Mouse (Mus musculus): Measurements from ENCODE around the gene Hdac4. TPM values are rescaled to one million over a fixed set of nuclear protein-coding genes. Genes with fewer than 3 reads are reported as not detected.

Gene Hdac4
- polyA plus RNA-seq, 1 experiment from 2014 or later: 27.6 TPM

- no peak for ATAC-seq
- 79% methylated on average over 3 of the region's 3 CpGs for WGBS
- H3K9me3 ChIP-seq (ENCODE audit: control insufficient read depth, low read length): no peaks in the 10 kb centered on the region
- no peaks in the 10 kb centered on the region for H3K27me3 ChIP-seq (replicated peaks; ENCODE audit: control insufficient read depth, insufficient read depth, low read length)
- no peak overlapping the region for H3K4me3 ChIP-seq (ENCODE audit: low read length)
- no peak overlapping the region for H3K27ac ChIP-seq (ENCODE audit: low read depth, low read length)
- no peak overlapping the region for H3K9ac ChIP-seq (ENCODE audit: low read depth, low read length)
- peaks cover 3% of the 10 kb centered on the region; the same call in 1 of the 2 replicates for H3K4me1 ChIP-seq (ENCODE audit: control insufficient read depth, insufficient read depth, low read depth, low read length)
- H3K36me3 ChIP-seq (ENCODE audit: control insufficient read depth, insufficient read depth, low read length): no peaks in the 10 kb centered on the region
- no peak overlapping the region for H3K4me2 ChIP-seq (ENCODE audit: low read length)
Measured at GRCm38 (mm10) chr1:92023906-92024305, 171.6 kb downstream of the Hdac4 start.

- no peak overlapping the region for H3K9ac ChIP-seq (ENCODE audit: low read depth, low read length)
- H3K4me3 ChIP-seq (ENCODE audit: low read length): no peak overlapping the region
- H3K36me3 ChIP-seq (ENCODE audit: control insufficient read depth, insufficient read depth, low read length): no peaks in the 10 kb centered on the region
- H3K27me3 ChIP-seq (replicated peaks; ENCODE audit: control insufficient read depth, insufficient read depth, low read length): no peaks in the 10 kb centered on the region
- H3K9me3 ChIP-seq (ENCODE audit: control insufficient read depth, low read length): no peaks in the 10 kb centered on the region
- ATAC-seq: no peak
- WGBS: 51% methylated on average over 4 of the region's 4 CpGs
- H3K4me1 ChIP-seq (ENCODE audit: control insufficient read depth, insufficient read depth, low read depth, low read length): peaks cover 3% of the 10 kb centered on the region; the same call in 1 of the 2 replicates
- no peak overlapping the region for H3K27ac ChIP-seq (ENCODE audit: low read depth, low read length)
- H3K4me2 ChIP-seq (ENCODE audit: low read length): no peak overlapping the region
Measured at GRCm38 (mm10) chr1:92022009-92022408, 173.5 kb downstream of the Hdac4 start.

- no peak overlapping the region for H3K4me2 ChIP-seq (ENCODE audit: low read length)
- H3K36me3 ChIP-seq (ENCODE audit: control insufficient read depth, insufficient read depth, low read length): peaks cover 3% of the 10 kb centered on the region; the same call in 1 of the 2 replicates
- no peak overlapping the region for H3K27ac ChIP-seq (ENCODE audit: low read depth, low read length)
- no peak overlapping the region for H3K9ac ChIP-seq (ENCODE audit: low read depth, low read length)
- ATAC-seq: no peak
- no peaks in the 10 kb centered on the region for H3K9me3 ChIP-seq (ENCODE audit: control insufficient read depth, low read length)
- WGBS: 85% methylated on average over 4 of the region's 4 CpGs
- no peak overlapping the region for H3K4me3 ChIP-seq (ENCODE audit: low read length)
- no peaks in the 10 kb centered on the region for H3K4me1 ChIP-seq (ENCODE audit: control insufficient read depth, insufficient read depth, low read depth, low read length)
- no peaks in the 10 kb centered on the region for H3K27me3 ChIP-seq (replicated peaks; ENCODE audit: control insufficient read depth, insufficient read depth, low read length)
Measured at GRCm38 (mm10) chr1:92015938-92016672, 179.4 kb downstream of the Hdac4 start.

DNA sequence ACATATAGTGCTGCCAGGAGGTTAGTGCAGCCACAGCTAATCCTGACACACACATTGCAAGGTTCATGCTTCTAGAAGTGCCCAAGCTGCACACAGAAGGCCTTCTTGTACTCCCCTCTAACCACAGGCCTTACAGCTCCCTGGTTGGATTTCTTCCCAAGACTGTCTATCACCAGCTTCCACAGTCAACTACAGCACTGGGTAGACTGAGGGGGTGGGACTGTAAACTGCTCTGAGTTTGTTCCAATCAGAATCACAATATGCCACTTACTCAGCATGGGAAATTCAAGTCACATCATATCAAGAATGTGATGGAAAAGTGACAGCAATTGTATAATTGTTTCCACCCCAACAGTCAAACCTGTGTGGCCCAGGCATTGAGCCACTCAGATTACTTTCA, 180.2 kb downstream of the Hdac4 start:
- Histone ChIP-seq H3K4me3 (ENCODE audit: low read length) (no peak overlapping the region), H3K36me3 (ENCODE audit: control insufficient read depth, insufficient read depth, low read length) (peaks cover 3% of the 10 kb centered on the region; the same call in 1 of the 2 replicates), H3K9ac (ENCODE audit: low read depth, low read length) (no peak overlapping the region), H3K4me1 (ENCODE audit: control insufficient read depth, insufficient read depth, low read depth, low read length) (no peaks in the 10 kb centered on the region), H3K9me3 (ENCODE audit: control insufficient read depth, low read length) (no peaks in the 10 kb centered on the region), H3K27ac (ENCODE audit: low read depth, low read length) (no peak overlapping the region), H3K27me3 (replicated peaks; ENCODE audit: control insufficient read depth, insufficient read depth, low read length) (no peaks in the 10 kb centered on the region), H3K4me2 (ENCODE audit: low read length) (no peak overlapping the region)
- no peak for ATAC-seq

GRCm38 (mm10) chr1:92014496-92014895, 181.0 kb downstream of the Hdac4 start:
- Histone ChIP-seq H3K27me3 (replicated peaks; ENCODE audit: control insufficient read depth, insufficient read depth, low read length) (no peaks in the 10 kb centered on the region), H3K9me3 (ENCODE audit: control insufficient read depth, low read length) (no peaks in the 10 kb centered on the region), H3K36me3 (ENCODE audit: control insufficient read depth, insufficient read depth, low read length) (peaks cover 3% of the 10 kb centered on the region; the same call in 1 of the 2 replicates), H3K4me2 (ENCODE audit: low read length) (no peak overlapping the region), H3K27ac (ENCODE audit: low read depth, low read length) (no peak overlapping the region), H3K4me1 (ENCODE audit: control insufficient read depth, insufficient read depth, low read depth, low read length) (no peaks in the 10 kb centered on the region), H3K4me3 (ENCODE audit: low read length) (no peak overlapping the region), H3K9ac (ENCODE audit: low read depth, low read length) (no peak overlapping the region)
- no peak for ATAC-seq

- no peak overlapping the region for H3K9ac ChIP-seq (ENCODE audit: low read depth, low read length)
- no peak for ATAC-seq
- 46% methylated on average over 1 of the region's 1 CpGs for WGBS
Measured at GRCm38 (mm10) chr1:92006666-92007065, 188.8 kb downstream of the Hdac4 start.

DNA sequence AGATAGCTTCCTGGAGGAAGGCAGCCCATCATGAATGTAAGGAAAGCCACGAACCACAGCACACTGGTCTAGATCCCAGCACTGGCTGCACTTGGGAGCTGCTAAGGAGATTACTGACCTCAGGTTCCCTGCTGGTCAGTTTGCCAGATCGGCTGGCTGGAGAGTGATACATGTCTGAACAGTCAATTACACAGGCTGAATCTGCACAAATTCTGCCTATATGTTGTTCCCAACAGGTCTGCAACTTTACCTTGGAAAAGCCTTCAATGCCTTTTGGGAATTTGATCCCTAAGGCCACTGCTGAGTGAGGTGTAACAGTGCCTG, 189.9 kb downstream of the Hdac4 start:
- H3K27me3 ChIP-seq (replicated peaks; ENCODE audit: control insufficient read depth, insufficient read depth, low read length): no peaks in the 10 kb centered on the region
- H3K4me1 ChIP-seq (ENCODE audit: control insufficient read depth, insufficient read depth, low read depth, low read length): no peaks in the 10 kb centered on the region
- H3K36me3 ChIP-seq (ENCODE audit: control insufficient read depth, insufficient read depth, low read length): no peaks in the 10 kb centered on the region
- no peak for ATAC-seq
- H3K4me3 ChIP-seq (ENCODE audit: low read length): no peak overlapping the region
- no peaks in the 10 kb centered on the region for H3K9me3 ChIP-seq (ENCODE audit: control insufficient read depth, low read length)
- no peak overlapping the region for H3K4me2 ChIP-seq (ENCODE audit: low read length)
- no peak overlapping the region for H3K27ac ChIP-seq (ENCODE audit: low read depth, low read length)
- 61% methylated on average over 2 of the region's 2 CpGs for WGBS
- no peak overlapping the region for H3K9ac ChIP-seq (ENCODE audit: low read depth, low read length)

More at GRCm38 (mm10) chr1:92006666-92007065, 188.8 kb downstream of the Hdac4 start:
- Histone ChIP-seq H3K27me3 (replicated peaks; ENCODE audit: control insufficient read depth, insufficient read depth, low read length) (no peaks in the 10 kb centered on the region), H3K9me3 (ENCODE audit: control insufficient read depth, low read length) (no peaks in the 10 kb centered on the region), H3K36me3 (ENCODE audit: control insufficient read depth, insufficient read depth, low read length) (peaks cover under 1% of the 10 kb centered on the region; the same call in 1 of the 2 replicates), H3K4me3 (ENCODE audit: low read length) (no peak overlapping the region), H3K27ac (ENCODE audit: low read depth, low read length) (no peak overlapping the region), H3K4me2 (ENCODE audit: low read length) (no peak overlapping the region), H3K4me1 (ENCODE audit: control insufficient read depth, insufficient read depth, low read depth, low read length) (no peaks in the 10 kb centered on the region)

DNA sequence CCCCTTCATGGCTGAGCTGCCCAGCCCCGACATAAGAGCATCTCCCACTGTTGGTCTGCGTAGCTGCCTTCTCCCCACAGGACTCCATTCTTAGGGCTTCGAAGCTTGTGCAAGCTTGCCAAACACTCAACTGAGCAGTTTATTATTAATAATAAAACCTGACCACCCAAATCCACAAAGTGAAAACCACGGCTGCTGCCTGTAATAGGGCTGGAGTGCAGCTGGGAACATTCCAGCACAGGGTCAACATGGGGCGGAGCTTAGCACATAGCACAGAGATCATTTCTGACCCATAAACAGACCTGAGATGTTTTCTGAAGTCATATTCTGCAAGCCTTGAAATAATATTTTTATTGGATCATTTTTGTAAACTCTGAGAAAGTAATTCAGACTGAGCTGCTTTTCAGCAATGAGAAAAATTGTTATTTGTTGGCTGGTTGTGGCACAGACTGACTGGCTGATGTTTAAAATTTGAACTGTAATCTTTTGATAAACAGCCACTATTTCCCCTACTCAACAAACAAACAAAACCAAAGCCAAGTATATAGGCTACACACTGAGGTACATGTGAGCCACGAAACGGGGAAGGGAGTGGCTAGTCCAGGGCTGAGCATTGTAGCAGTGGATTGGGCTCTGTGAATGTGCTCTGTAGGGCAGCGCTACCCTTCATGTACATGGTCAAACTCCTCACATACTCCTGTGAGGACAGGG, 190.4 kb downstream of the Hdac4 start:
- H3K9ac ChIP-seq (ENCODE audit: low read depth, low read length): no peak overlapping the region
- no peak overlapping the region for H3K27ac ChIP-seq (ENCODE audit: low read depth, low read length)
- no peaks in the 10 kb centered on the region for H3K36me3 ChIP-seq (ENCODE audit: control insufficient read depth, insufficient read depth, low read length)
- H3K27me3 ChIP-seq (replicated peaks; ENCODE audit: control insufficient read depth, insufficient read depth, low read length): no peaks in the 10 kb centered on the region
- H3K4me1 ChIP-seq (ENCODE audit: control insufficient read depth, insufficient read depth, low read depth, low read length): no peaks in the 10 kb centered on the region
- no peak for ATAC-seq
- WGBS: 70% methylated on average over 8 of the region's 8 CpGs
- no peak overlapping the region for H3K4me3 ChIP-seq (ENCODE audit: low read length)
- no peaks in the 10 kb centered on the region for H3K9me3 ChIP-seq (ENCODE audit: control insufficient read depth, low read length)
- no peak overlapping the region for H3K4me2 ChIP-seq (ENCODE audit: low read length)

- H3K27ac ChIP-seq (ENCODE audit: low read depth, low read length): no peak overlapping the region
- 62% methylated on average over 1 of the region's 1 CpGs for WGBS
- no peaks in the 10 kb centered on the region for H3K36me3 ChIP-seq (ENCODE audit: control insufficient read depth, insufficient read depth, low read length)
- H3K9me3 ChIP-seq (ENCODE audit: control insufficient read depth, low read length): no peaks in the 10 kb centered on the region
- no peaks in the 10 kb centered on the region for H3K4me1 ChIP-seq (ENCODE audit: control insufficient read depth, insufficient read depth, low read depth, low read length)
- H3K4me2 ChIP-seq (ENCODE audit: low read length): no peak overlapping the region
- ATAC-seq: no peak
- H3K4me3 ChIP-seq (ENCODE audit: low read length): no peak overlapping the region
- H3K9ac ChIP-seq (ENCODE audit: low read depth, low read length): no peak overlapping the region
- H3K27me3 ChIP-seq (replicated peaks; ENCODE audit: control insufficient read depth, insufficient read depth, low read length): no peaks in the 10 kb centered on the region
Measured at GRCm38 (mm10) chr1:92004122-92004521, 191.4 kb downstream of the Hdac4 start.

Data from hindbrain, embryonic 16.5 days (tissue).